Comparison of ENCODE assay signal across 12 mouse cellular contexts in genomic region chr11:76497066-76497768, GRCm38 (mm10).
DNase-seq lines count a peak whose midpoint lies in the region; ATAC-seq and TF ChIP-seq lines count a peak whose summit lies in the region.
"Had no signal": no experiment of that assay in that cellular context is flagged by ENCODE, and none has a peak within 500 bp of the region (broad histone marks: within the 10 kb centered on the region; RNA-seq: fewer than 3 reads in every experiment).

No protein-coding gene starts in this region.

- ATAC-seq in embryonic facial prominence, embryonic 15.5 days (ENCODE audit: insufficient number of reproducible peaks, low FRiP score, low TSS enrichment, low read depth), result no peak
- no peak for ATAC-seq in megakaryocyte-erythroid progenitor cell, adult 5-6 weeks (replicated peaks; ENCODE audit: low FRiP score, low TSS enrichment, poor library complexity, severe bottlenecking)
- ATAC-seq: intestine, postnatal 0 days had no signal

- 69% methylated on average over 9 of the region's 9 CpGs for WGBS in embryonic facial prominence, embryonic 15.5 days
- 77% methylated on average over 9 of the region's 9 CpGs for WGBS in embryonic facial prominence, embryonic 10.5 days
- WGBS in olfactory bulb, adult 2 months, result 47% methylated on average over 9 of the region's 9 CpGs

- peaks cover 59% of the 10 kb centered on the region for H3K4me1 ChIP-seq in embryonic facial prominence, embryonic 15.5 days
- H3K4me1 ChIP-seq in embryonic facial prominence, embryonic 10.5 days, result peaks cover 68% of the 10 kb centered on the region
- peaks cover 17% of the 10 kb centered on the region for H3K4me1 ChIP-seq in cortical plate, adult 2 months (ENCODE audit: control insufficient read depth, insufficient read depth, low read length)
- peaks cover 61% of the 10 kb centered on the region for H3K4me1 ChIP-seq in olfactory bulb, adult 2 months (ENCODE audit: control insufficient read depth, insufficient read depth, low read length)

- H3K27me3 ChIP-seq in embryonic facial prominence, embryonic 15.5 days, result no peaks in the 10 kb centered on the region
- H3K27me3 ChIP-seq in embryonic facial prominence, embryonic 10.5 days (replicated peaks; ENCODE audit: low read depth, poor library complexity, severe bottlenecking), result no peaks in the 10 kb centered on the region

- no peak for DNase-seq in embryonic facial prominence, embryonic 10.5 days (ENCODE audit: low spot score)
- no peak for DNase-seq in layer of hippocampus, adult 2 months (ENCODE audit: low spot score in 2 of 2)
- DNase-seq in layer of hippocampus, postnatal 25 days (ENCODE audit: extremely low spot score in 1 of 2, low spot score in 1 of 2), result no peak
- no peak for DNase-seq in frontal cortex, postnatal 36 days (ENCODE audit: low spot score in 2 of 2)
- DNase-seq: adrenal gland, postnatal 10 days; embryo, embryonic 11 days; liver had no signal

- H3K9me3 ChIP-seq in embryonic facial prominence, embryonic 15.5 days (replicated peaks), result no peaks in the 10 kb centered on the region
- H3K9me3 ChIP-seq in embryonic facial prominence, embryonic 10.5 days, result no peaks in the 10 kb centered on the region

- no peak overlapping the region for H3K4me3 ChIP-seq in embryonic facial prominence, embryonic 15.5 days (replicated peaks)
- no peak overlapping the region for H3K4me3 ChIP-seq in embryonic facial prominence, embryonic 10.5 days
- no peak overlapping the region for H3K4me3 ChIP-seq in layer of hippocampus, adult 2 months
- no peak overlapping the region for H3K4me3 ChIP-seq in cortical plate, adult 2 months (ENCODE audit: insufficient read depth, low read length)
- H3K4me3 ChIP-seq in olfactory bulb, adult 2 months (ENCODE audit: insufficient read depth, low read depth, low read length), result no peak overlapping the region

- no peak overlapping the region for H3K4me2 ChIP-seq in embryonic facial prominence, embryonic 15.5 days (replicated peaks)

- H3K36me3 ChIP-seq in embryonic facial prominence, embryonic 15.5 days, result no peaks in the 10 kb centered on the region
- no peaks in the 10 kb centered on the region for H3K36me3 ChIP-seq in embryonic facial prominence, embryonic 10.5 days (replicated peaks)

- TF ChIP-seq POLR2A in cortical plate, adult 2 months (IDR thresholded peaks at IDR 0.05; ENCODE audit: extremely low read depth, insufficient read depth, low read length), result no peak
- no peak for TF ChIP-seq POLR2A in olfactory bulb, adult 2 months (IDR thresholded peaks at IDR 0.05; ENCODE audit: insufficient read depth, low read depth, low read length)

- H3K27ac ChIP-seq in embryonic facial prominence, embryonic 15.5 days (replicated peaks), result 0 out of 2 replicates have a peak overlapping the region, but pooled peaks have one; percentile 34
- no peak overlapping the region for H3K27ac ChIP-seq in embryonic facial prominence, embryonic 10.5 days (replicated peaks)
- peak overlapping the region; percentile 75 for H3K27ac ChIP-seq in layer of hippocampus, adult 2 months
- peak overlapping the region; percentile 23; the same call in 1 of the 2 replicates for H3K27ac ChIP-seq in cortical plate, adult 2 months (ENCODE audit: insufficient read depth, low read length)
- peak overlapping the region; percentile 32; the same call in 1 of the 2 replicates for H3K27ac ChIP-seq in olfactory bulb, adult 2 months (ENCODE audit: insufficient read depth, low read depth, low read length)

- no peak for TF ChIP-seq CTCF in layer of hippocampus, adult 2 months (conservative IDR thresholded peaks at IDR 0.05)
- no peak for TF ChIP-seq CTCF in cortical plate, adult 2 months (IDR thresholded peaks at IDR 0.05; ENCODE audit: extremely low read depth, insufficient read depth, low read length)
- TF ChIP-seq CTCF in olfactory bulb, adult 2 months (IDR thresholded peaks at IDR 0.05; ENCODE audit: insufficient read depth, low read depth, low read length), result no peak

- H3K9ac ChIP-seq in embryonic facial prominence, embryonic 15.5 days, result no peak overlapping the region
